Mouse (Mus musculus): ENCODE measurements around the gene Gmeb2.

The Gmeb2 gene

DNA sequence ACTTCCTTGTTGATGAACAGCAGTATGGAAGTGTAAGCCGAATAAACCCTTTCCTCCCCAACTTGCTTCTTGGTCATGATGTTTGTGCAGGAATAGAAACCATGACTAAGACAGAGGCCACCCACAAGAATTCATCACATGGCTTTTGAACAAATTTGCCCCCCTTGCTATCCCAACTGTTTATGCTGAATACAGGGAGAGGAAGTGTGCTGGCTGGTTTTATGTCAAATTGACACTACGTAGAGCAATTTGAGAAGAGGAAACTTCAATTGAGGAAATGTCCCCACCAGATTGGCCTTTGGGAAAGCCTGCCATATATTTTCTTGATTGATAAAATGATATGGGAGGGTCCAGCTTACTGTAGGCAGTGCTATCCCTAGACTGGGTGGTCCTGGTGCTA, 14.0 kb downstream of the Gmeb2 start:
- no peak for DNase-seq

DNA sequence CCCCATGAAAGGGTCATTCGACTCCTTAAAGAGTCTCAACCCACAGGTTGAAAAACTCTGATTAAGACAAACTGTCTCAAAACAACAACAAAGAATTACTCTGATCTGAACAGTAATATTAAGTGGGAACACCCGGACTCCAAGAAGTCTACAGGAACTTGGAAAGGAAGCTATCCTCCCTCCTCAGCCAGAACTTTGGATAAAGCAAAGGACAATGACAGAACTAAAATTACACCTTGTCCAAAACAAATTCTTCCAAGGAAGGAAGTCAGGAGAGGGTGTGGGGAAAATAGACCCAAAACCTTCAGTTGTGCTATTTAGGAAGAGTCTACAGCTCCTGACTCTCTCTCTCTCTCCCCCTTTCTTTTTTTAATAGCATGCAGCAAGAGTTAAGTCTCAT, 15.7 kb downstream of the Gmeb2 start:
- no peak for DNase-seq

DNA sequence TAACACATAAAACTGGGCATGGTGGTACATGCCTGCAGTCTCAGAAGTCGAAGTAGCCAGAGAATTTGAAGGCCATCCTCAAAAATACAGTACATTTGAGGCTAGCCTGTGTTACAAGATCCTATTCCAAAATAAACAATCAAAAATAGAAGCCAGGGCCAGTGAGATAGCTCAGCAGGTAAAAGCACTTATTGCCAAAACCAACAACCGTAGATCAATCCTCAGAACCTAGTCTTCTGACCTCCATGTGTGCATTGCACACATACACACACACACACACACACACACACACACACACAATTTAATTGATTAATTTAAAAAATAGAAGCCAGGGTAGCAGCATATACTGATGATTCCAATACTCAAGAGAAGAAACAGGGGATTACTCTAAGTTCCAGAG, 21.0 kb downstream of the Gmeb2 start:
- DNase-seq: no peak

DNA sequence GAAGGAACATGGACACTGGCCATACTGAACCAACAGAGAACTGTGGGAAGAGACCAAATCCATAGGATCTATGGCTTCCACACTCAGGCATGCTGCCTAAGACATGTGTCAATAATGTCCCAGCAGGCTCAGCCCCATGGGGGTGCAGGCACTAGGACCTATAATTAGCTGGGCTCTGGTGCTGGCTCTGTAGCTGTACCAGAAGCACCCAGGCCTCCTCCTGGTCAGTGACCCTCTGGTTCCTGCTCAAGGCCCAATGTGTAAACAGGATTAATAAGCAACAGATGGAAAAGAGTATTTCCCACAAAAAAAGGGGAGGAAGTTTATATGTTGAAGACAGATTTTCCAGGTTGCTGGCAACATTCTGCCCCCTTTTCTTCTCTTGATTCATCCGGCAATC, 34.6 kb downstream of the Gmeb2 start:
- DNase-seq: no peak

DNA sequence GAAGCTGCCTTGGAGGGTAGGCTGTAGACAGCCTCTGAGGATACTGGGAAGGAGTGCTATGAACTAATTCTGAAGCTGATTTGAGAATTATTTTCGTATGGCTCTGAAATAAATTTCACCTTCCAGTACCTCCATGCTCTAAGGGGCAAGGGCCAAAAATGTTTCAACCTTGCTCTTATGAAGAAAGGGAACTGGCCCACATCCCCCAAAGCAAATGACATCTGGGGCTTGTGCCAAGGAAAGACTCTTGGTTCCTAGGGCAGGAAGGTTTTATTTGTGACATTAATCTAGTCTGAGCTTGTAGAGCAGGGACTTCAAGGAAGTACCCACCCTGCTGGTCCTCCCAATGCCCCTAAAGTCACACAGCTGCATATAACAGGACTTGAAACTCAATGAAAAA, 36.0 kb downstream of the Gmeb2 start:
- DNase-seq: no peak

DNA sequence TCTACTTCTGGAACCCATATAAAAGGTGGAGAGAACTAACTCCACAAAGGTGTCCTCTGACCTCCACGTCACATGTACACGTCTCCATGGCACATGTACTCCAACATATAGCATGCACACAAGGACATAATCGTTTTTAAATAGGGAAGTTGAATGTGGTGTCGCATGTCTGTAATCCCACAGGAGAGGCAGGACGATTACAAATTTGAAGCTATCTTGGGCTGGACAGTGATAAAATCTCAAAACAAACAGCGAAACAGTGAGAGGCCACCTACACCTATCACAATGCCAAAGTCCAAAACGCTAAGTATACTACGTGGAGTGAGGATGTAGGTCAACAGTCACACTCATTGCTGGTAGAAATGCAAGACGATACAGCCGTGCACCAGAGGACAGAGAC, 38.6 kb downstream of the Gmeb2 start:
- no peak for DNase-seq

DNA sequence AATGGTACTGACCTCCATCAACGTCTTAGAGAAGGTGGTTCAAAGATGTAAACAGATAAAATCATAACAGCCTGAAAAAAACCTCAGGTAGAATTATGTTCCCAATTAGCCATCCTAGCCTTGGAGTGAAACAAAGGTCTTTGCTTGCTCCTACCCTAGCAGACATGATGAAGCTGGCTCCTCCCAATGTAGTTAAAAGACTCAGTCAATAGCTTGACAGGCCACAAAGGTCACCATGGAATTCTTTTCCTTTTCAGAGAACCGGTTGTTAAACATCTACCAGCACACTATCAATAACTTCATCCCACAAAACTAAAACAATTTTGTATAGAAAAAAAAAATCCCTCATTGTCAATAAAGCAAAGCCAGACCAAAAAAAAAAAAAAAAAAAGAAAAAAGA, 42.8 kb downstream of the Gmeb2 start:
- no peak for DNase-seq

DNA sequence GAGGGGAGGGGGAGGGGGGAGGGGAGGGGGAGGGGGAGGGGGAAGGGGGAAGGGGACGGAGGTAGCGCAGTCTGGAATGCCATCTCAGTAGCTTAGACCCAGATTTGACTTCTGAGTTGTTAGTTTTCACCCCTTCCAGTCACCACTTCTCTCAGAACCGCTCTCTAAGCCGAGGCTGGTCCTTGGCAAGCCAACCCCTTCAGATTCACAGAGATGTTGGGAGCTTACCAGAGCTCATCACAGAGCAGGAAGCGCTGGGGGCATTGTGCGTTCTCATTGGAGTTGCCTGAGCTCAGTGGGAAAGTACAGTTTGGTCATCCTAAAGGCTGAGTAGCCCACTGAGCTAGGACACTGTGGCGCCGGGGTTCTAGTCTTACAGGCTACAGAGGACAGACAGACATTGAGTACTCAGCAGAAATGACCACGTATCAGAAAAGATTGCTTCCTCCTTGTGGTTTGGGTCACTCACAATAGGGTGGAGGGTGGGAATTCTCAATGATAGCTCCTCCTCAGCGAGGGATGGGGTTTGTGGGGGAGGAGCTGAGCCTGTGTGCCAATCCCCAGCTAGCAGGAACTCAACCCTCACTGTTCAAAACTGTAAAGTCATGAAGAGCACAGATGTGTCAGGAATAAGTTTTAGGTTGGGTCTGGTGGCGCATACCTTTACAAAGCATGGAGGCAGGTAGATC, 44.0 kb downstream of the Gmeb2 start:
- no peak for DNase-seq

DNA sequence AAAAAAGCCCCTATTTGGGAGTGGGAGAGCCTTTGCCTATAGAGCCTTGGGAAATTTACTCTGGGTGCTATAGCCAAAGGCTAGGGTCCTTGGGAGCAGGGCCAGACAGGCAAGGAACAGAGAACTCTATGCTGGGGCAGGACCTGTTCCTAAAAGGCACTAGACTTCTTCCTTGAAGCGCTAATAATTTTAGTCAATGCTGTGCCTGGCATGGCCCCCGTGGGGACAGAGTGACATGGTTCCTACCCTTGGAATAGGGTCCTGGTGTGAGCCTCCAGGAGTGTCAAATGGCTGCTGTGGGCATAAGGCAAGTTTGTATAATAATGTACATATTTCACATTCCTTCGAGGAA, 45.5 kb downstream of the Gmeb2 start:
- DNase-seq: no peak

DNA sequence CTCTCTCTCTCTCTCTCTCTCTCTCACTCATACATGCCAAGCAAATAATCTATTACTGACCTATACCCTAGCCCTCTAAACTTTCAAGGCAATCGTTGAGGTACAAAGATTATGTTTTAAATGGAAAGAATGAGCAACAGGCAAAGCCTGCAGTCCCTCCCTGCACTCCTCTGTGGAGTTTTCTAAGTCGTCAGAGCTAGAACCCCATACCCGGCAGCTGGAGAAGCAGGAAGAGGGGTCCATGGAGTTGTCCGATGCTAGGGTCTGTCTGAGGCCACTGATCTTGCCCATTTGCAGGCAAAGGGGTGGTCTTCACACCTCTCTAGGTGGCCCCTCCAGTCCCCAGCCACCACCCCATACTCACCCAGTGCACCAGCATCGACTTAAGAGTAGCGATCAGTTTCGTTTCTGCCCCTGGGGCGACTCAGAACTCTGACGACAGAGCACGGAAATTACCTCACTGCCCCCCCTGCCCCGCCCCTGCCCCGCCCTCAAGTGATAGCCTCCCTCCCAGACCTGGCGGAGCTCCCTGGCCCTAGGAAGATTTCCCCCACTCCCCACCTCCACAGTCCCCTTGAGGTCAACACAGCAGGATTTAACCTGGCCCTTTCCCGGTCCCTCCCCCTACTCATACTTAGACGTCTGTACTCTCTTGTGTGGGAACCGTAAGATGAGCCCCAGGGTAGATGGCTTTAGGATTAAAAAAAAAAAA, 46.1 kb downstream of the Gmeb2 start, which contains the start of gene Helz2:
Gene Helz2, minus strand, starts transcription at position 426 of the 712 bp plus-strand sequence.
- DNase-seq: no peak

DNA sequence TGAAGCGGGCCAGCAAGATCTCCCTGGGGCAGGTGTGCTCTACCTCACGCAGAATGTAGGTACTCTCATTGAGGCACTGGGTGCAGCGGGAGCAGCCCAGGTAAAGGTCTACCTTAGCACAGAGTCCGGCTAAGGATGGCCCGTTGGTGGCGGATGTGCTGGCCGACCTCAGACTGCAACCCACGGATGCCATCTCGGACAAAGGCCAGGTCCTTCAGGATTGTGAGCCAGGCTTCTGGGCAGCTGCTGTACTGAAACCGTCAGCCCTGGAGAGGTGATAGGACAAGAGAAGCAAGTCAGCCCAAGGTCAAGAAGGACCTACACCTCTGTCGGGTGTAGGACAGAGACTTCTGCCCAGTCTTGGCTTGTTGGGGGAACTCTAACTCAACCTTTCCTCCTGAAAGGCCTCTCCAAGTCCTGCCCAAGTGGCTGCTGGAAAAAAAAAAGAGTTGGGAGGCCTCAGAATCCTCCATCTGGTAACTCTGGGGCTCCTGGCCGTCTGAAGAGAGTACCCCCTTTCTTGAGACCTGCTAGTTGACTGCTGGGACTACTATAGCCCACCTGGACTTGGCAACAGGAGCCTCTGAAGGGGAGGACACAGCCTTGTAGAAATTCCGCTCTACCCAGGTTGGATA, 46.9 kb downstream of the Gmeb2 start:
- no peak for DNase-seq

DNA sequence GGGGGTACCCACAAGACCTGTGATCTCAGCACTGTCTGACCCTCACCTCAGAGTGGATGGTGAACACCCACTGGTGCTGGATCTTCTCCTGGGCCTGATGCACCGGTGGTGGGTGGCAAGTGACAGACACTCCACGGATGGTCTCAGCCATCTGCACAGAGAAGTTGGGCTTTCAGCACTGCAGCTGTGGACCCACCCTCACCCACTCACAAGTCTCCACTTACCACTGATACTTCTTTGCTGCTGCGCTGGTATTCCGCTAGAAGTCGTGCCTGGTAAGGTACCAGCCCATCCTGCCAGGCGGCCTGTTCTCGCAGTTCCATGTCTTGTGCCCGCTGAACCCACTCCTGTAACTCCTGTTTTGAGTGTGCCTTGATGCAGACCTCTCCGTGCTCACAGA, 48.6 kb downstream of the Gmeb2 start:
- DNase-seq: no peak

DNA sequence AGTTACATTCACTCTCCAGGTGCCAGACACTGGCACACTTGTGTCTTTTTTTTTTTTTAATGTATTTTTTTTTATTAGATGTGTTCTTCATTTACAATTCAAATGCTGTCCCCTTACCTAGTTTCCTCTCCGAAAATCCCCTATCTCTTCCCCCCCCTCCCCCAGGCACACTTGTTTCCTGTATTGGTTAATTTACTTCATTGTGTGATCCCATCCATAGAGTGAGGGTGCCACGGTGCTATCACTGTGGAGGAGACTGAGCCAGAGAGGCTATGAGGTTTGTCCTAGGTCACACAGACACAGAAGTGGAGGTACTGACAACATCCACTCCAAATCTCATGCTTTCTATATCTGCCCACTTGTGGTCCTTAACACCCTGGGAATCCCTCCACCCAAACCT, 49.0 kb downstream of the Gmeb2 start:
- DNase-seq: no peak

DNA sequence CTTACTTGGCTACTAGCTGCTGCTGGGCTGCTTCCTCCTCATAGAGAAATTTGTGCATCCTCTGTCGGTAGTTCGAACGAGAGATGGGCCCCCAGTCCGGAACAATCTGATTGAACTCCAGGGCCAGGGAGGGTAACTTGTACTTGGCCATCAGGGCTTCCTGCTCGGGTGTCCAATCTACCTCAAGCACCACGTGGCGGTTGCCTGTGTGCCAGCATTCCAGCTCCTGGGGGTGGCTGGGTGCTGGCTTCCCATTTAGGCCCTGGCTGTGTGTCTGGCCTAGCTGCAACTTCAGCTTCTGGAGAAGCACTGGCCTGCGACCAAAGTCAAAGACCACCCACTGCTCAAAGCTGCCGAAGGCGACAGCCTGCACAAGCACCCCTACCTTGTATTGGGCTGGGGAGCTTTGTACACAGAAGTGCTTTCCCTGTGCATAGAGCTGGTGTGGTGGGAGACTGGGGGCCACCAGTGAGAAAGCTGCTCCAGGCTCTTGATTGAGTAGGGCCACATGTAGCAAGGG, 49.7 kb downstream of the Gmeb2 start:
- DNase-seq: no peak

DNA sequence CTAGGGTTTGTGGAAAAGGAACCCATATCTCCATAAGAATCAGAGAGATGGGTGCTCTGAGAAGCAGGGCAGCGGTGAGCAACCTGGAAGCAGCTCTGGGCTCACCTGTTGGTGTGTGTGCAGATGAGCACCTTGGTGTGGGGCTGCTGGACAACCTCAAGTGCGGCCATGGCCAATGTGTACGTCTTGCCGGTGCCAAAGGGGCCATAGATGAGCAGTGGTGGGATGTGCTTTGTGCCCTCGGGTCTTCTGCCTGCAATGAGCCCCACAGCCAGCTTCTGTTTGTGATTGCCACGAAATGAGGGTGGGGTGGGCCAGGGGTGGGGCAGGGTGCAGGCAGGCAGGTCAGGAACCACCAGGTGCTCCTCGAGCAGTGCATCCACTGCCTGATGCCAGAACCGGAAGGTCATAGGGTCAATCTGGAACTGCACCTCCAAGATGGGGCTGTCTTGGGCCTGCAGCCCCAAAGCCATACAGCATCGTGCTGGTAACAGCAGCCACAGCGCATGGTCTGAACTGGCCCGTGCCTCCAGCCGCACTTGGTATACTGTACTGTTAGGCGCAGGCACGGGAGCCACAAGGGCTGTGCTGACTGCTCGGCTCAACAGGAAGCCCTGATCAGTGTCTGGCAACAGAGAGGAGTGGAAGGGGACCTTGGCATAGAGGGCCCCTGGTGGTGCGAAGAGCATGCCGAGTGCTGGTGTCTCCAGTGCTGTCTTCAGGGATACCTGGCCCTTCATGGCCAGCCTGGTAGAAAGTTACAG, 50.4 kb downstream of the Gmeb2 start:
- DNase-seq: no peak

DNA sequence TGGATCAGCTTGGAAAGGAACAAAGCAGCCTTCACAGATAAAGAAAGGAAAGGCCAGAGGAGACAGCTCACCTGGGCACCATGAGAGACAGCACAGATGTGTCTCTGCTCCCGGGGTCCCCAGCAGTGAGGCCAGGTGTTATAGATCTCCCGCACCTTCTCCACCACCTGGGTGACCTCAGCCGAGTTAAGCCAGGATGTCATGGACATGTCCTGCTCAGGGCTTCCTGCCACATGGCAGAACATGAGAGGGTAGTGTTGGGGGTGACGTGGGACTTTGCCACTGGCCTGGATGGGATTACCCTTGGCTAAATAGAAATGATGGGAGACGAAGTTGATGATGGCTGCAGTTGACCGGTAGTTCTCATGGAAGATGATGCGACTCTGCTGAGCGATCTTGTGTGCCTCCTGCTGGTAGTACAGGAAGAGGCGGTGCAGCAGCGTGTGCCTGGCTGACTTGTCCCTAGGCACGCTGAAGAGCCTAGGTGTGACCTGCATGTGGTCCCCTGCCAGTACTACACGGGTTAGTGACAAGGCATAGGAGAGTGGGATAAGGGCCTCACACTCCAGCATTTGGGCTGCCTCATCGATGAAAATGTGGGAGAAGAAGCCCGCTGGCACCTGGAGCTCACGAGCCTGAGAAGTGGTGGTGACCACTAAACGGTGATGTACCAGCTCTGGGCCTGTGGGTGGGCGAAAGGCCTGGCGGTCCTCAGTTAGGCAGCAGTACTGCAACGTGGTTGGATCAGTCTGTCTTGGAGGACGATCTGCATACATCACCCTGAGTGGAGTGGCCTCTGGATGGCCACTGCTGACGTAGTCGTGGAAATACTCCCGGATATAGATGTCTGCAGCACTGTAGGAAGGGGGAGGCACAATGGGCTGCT, 51.9 kb downstream of the Gmeb2 start:
- no peak for DNase-seq

DNA sequence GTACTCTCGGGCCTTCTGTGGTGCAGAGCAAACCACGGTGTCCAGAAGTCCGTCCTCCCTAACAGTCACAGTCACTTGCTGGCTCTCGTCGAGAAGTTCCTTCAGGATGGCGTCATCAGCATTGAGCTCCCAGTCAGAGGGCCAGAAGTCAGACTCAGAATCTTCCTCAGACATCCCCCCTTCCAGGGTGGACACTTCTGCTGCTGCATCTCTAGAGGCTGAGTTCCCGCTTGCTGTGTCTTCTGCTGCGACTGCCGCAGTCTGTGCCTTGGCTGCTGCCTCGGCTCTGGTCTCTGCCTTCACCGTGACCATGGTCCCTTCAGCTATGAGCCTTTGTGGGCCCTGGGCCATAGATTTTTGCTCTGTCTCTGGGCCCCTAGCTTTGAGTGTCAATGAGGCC, 53.2 kb downstream of the Gmeb2 start:
- no peak for DNase-seq

DNA sequence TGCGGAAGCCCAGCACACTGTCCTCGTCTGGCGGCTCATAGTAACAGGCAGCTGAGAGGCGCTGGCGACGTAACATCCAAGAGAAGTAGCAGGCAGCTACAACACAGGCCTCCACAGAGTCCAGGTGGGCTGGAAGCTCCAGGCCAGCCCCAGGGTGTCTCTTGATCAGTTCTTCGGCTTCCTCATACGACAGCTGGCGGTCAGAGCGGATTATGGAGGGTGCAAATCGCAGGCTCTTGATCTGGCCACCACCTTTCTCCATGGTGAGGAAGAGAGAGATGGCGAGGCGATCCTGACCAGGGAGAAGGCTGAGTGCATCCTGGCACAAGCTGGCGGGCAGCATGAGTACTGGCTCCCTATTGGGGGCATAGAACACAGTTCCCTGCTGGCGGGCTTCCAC, 54.4 kb downstream of the Gmeb2 start:
- DNase-seq: no peak

DNA sequence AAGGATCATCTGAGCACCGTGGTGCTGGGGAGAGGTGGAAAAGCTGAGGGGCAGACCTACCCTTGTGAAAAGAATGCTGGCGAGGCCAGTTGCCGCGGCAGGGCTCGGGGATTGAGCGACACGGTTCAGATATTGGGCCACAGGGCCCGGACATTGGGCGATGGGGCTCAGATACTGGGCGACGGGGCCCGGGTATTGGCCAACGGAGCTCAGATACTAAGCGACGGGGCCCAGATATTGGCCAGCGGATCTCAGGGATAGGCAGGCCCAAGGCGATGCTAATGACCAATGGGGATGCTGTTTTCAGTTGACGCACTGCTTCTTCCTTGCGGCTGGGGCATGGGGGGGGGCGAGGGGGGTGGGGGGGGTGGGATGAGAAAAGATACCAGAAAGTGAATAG, 56.7 kb downstream of the Gmeb2 start:
- DNase-seq: peak; percentile 53

DNA sequence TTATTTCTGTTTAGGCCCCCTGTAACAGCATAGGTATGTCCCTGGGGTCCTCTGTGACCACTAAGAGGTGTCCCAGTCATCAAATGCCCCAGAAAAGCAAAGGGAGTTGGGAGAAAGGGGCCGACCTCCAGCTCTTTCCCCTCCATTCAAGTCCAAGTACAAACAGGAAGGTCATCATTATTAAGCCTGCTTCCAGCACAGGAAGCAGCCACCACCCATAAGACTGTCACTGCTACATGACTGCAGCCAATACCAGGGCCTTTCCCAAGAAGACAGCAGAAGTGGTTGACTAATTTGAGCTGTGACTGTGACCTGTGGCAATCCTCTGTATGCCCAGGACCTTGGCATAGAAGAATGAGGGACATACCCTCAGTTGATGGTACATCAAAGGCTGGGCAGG, 59.5 kb downstream of the Gmeb2 start:
- no peak for DNase-seq

DNA sequence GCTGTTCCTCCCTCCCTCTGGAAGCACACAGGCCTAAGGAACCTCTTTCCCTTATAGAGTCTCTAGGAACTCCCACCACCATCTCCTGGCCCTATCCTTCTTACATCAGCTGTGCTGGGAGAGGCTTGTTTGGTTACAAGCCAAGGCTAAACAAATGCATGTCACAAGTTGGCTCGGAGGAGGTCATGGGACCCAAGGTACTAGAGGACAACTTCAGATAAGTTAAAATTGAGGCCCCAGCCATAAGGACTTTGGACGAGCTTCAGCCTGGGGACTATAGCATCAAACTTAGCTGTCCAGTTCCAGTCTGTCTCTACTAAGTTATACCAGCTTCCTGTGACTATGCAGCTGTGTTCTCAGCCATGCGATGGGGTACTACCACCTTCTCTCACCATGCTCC, 60.7 kb downstream of the Gmeb2 start:
- DNase-seq: no peak

DNA sequence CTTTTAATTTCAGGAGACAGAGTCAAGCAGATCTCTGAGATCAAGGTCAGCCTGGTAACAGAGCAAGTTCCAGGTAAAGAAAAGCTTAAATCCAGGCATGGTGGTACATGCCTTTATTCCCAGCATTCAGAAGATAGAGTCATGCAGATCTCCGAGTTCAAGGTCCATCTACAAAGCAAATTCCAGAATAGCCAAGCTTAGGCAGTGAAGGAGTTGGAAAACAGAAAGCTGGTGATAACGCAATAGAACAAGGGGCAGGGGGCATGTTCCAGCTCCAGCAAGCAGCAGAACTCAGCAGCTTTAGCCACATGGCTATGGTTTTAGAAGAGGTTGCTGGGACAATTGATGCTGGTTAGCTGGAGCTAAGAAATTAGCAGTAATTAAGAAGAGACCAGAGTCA, 62.8 kb downstream of the Gmeb2 start:
- no peak for DNase-seq

Data from cerebellum, adult 11 months (tissue).